Mouse (Mus musculus) urinary bladder, postnatal 0 days (tissue): ENCODE results near the gene Cyp4a14. TPM values are rescaled to one million over a fixed set of nuclear protein-coding genes. Genes with fewer than 3 reads are reported as not detected.

Source experiments
- polyA plus RNA-seq: library from polyadenylated mRNA; unstranded; fragments of >200 nt; fragmentation: Nextera tagmentation; extraction: Ambion mirVana; gene quantifications from 2 replicates; pipeline ENCODE4 v1.2.1, GENCODE M21; 2015

The Cyp4a14 gene
- 0.08 and 0.87 TPM in 2 replicates for polyA plus RNA-seq

DNA sequence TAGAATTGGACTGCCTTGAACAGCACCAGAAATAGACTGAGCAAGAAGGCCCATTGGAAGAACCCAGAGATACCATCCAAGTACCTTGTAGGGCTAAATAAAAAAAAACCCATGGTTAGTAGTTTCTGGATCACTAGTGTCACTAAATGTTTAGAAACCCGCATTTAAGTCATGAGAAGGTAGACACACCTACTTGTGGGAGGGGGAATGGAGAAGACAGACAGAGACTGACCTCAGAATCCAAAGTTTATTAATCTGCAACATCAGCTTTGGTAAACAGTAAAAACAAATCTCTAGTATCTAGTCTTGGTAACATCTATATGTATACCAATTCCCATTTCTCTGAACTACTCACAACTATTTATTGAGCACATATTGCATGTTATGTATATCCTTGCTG is at the start of gene Cyp4a14:
TSS of gene Cyp4a14 (minus strand) at position 142 of the 400 bp plus-strand sequence.

DNA sequence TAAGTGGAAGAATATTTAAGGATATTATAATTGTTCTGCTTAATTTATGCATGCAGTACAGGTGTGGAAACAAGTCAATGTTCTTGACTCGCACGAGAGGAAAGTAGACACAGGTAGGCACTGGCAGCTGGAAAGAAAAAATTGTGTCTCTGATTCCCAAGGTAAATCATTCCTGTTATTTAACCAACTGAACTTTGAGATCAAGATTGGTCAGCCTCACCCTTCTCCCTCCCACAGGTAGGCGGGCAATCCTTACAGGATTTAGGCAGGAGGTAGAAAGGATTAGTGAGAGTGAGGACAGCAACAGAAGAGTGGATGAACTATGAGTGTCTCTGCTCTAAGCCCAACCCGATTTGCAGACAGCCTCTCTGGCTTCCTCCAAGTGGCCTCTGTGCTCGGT is 22.1 kb upstream of the Cyp4a14 start, which contains the start of gene Cyp4a10:
TSS of gene Cyp4a10 (plus strand) at position 265 of the 400 bp plus-strand sequence.

DNA sequence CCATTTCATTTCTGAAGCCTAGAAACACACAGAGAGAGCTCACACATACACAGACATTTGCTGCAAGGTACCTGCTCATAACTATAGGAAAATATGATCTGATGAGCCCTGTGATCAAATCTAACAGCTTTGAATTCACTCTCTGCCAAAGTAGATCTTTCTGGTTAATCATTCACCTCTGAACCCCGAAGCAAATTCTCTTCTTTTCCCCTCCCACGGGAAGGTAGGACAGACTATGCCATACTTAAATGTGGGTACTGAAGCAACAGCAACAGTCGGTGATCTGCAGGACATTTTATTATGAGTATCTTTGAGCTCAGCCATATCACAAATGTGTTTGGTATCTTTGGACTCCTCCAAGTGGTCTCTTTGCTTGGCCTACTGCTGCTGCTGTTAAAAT is 43.6 kb downstream of the Cyp4a14 start, which contains the start of gene Cyp4a30b:
TSS of gene Cyp4a30b (plus strand) at position 301 of the 400 bp plus-strand sequence.

Other genes starting within 250 kb of the Cyp4a14 start
- gene Cyp4a12a, start 197.1 kb downstream of the Cyp4a14 start, polyA plus RNA-seq, result not detected in 2 replicates
- not detected in 2 replicates for gene Cyp4a12b, start 84.5 kb downstream of the Cyp4a14 start, polyA plus RNA-seq
- gene Cyp4a30b, start 43.5 kb downstream of the Cyp4a14 start, polyA plus RNA-seq, result not detected in 2 replicates
- gene Cyp4a10, start 22.1 kb upstream of the Cyp4a14 start, polyA plus RNA-seq, result 0.10 and 0.28 TPM in 2 replicates
- gene Cyp4a31, start 67.5 kb upstream of the Cyp4a14 start, polyA plus RNA-seq, result 0.17 TPM in 1 of 2 replicates, not detected in the other
- not detected in 2 replicates for gene Cyp4a32, start 104.8 kb upstream of the Cyp4a14 start, polyA plus RNA-seq
- gene Cyp4b1, start 151.6 kb upstream of the Cyp4a14 start, polyA plus RNA-seq, result 2.2 and 2.5 TPM in 2 replicates
- 16.0 and 21.4 TPM in 2 replicates for gene Efcab14, start 241.6 kb upstream of the Cyp4a14 start, polyA plus RNA-seq